Comparison of ENCODE assay signal across 8 mouse cellular contexts in genomic region chr4:65125341-65126332, GRCm38 (mm10). TPM values are rescaled to one million over a fixed set of nuclear protein-coding genes. Genes with fewer than 3 reads are reported as not detected.
DNase-seq lines count a peak whose midpoint lies in the region; ATAC-seq lines count a peak whose summit lies in the region.

No protein-coding gene starts in this region.

- H3K4me3 ChIP-seq in embryonic facial prominence, embryonic 11.5 days (ENCODE audit: low read depth, low read length) = peak overlapping the region; percentile 48
- peak overlapping the region; percentile 58 for H3K4me3 ChIP-seq in heart, embryonic 11.5 days (ENCODE audit: low read depth, low read length)
- H3K4me3 ChIP-seq in liver, embryonic 12.5 days = peak overlapping the region; percentile 49
- peak overlapping the region; percentile 63 for H3K4me3 ChIP-seq in neural tube, embryonic 11.5 days (ENCODE audit: low read depth, low read length)

- DNase-seq in ovary, postnatal 36 days (ENCODE audit: low spot score) = peak; percentile 30
- DNase-seq in ovary, adult 18-20 months (ENCODE audit: low spot score) = no peak
- peak; percentile 62 for DNase-seq in embryonic facial prominence, embryonic 11.5 days (ENCODE audit: low spot score)
- peak; percentile 28 to 30 for DNase-seq in kidney, adult 8-10 months
- peak; percentile 59 for DNase-seq in neural tube, embryonic 11.5 days (ENCODE audit: low spot score)
- DNase-seq in spleen, postnatal 4 days (ENCODE audit: low spot score in 2 of 2) = no peak

- H3K27me3 ChIP-seq in embryonic facial prominence, embryonic 11.5 days (ENCODE audit: control insufficient read depth, insufficient read depth, low read length) = peaks cover 5% of the 10 kb centered on the region
- H3K27me3 ChIP-seq in heart, embryonic 11.5 days (ENCODE audit: control insufficient read depth, insufficient read depth, low read length) = peaks cover 18% of the 10 kb centered on the region; the same call in 1 of the 2 replicates
- H3K27me3 ChIP-seq in liver, embryonic 12.5 days (replicated peaks) = peaks cover 52% of the 10 kb centered on the region
- peaks cover 7% of the 10 kb centered on the region for H3K27me3 ChIP-seq in neural tube, embryonic 11.5 days (ENCODE audit: control insufficient read depth, insufficient read depth, low read length)

- under 1% methylated on average over 30 of the region's 30 CpGs for WGBS in embryonic facial prominence, embryonic 11.5 days
- WGBS in heart, embryonic 11.5 days (ENCODE audit: insufficient replicate concordance) = under 1% methylated on average over 30 of the region's 30 CpGs
- 1% methylated on average over 30 of the region's 30 CpGs for WGBS in liver, embryonic 12.5 days (ENCODE audit: insufficient replicate concordance)
- WGBS in neural tube, embryonic 11.5 days = under 1% methylated on average over 30 of the region's 30 CpGs

- H3K9me3 ChIP-seq in embryonic facial prominence, embryonic 11.5 days (replicated peaks; ENCODE audit: control insufficient read depth, low read length) = no peaks in the 10 kb centered on the region
- no peaks in the 10 kb centered on the region for H3K9me3 ChIP-seq in heart, embryonic 11.5 days (replicated peaks; ENCODE audit: control insufficient read depth, low read length)
- H3K9me3 ChIP-seq in liver, embryonic 12.5 days (replicated peaks) = no peaks in the 10 kb centered on the region
- no peaks in the 10 kb centered on the region for H3K9me3 ChIP-seq in neural tube, embryonic 11.5 days (ENCODE audit: control insufficient read depth, low read length)

- 0 out of 2 replicates have a peak, but pooled peaks have one; percentile 53 for ATAC-seq in embryonic facial prominence, embryonic 11.5 days (replicated peaks; ENCODE audit: insufficient number of reproducible peaks, low FRiP score, low TSS enrichment, low read depth)
- 0 out of 2 replicates have a peak, but pooled peaks have one; percentile 4 for ATAC-seq in heart, embryonic 11.5 days (replicated peaks; ENCODE audit: insufficient number of reproducible peaks, low FRiP score, low TSS enrichment)
- ATAC-seq in liver, embryonic 12.5 days = 0 out of 2 replicates have a peak, but pooled peaks have one; percentile 44
- peak; percentile 8; the same call in 1 of the 2 replicates for ATAC-seq in neural tube, embryonic 11.5 days (ENCODE audit: insufficient read depth, low FRiP score, low TSS enrichment)

- peak overlapping the region; percentile 3 for H3K9ac ChIP-seq in embryonic facial prominence, embryonic 11.5 days (replicated peaks; ENCODE audit: low read length)
- peak overlapping the region; percentile 65 for H3K9ac ChIP-seq in heart, embryonic 11.5 days (ENCODE audit: low read depth, low read length)
- no peak overlapping the region for H3K9ac ChIP-seq in liver, embryonic 12.5 days
- H3K9ac ChIP-seq in neural tube, embryonic 11.5 days (ENCODE audit: low read length) = peak overlapping the region; percentile 23; the same call in 1 of the 2 replicates

- peak overlapping the region; percentile 95 for H3K4me2 ChIP-seq in embryonic facial prominence, embryonic 11.5 days (ENCODE audit: low read depth, low read length)
- peak overlapping the region; percentile 81 for H3K4me2 ChIP-seq in heart, embryonic 11.5 days
- H3K4me2 ChIP-seq in liver, embryonic 12.5 days = peak overlapping the region; percentile 67
- H3K4me2 ChIP-seq in neural tube, embryonic 11.5 days (ENCODE audit: low read depth) = peak overlapping the region; percentile 83

- no peaks in the 10 kb centered on the region; the same call in 1 of the 2 replicates for H3K4me1 ChIP-seq in embryonic facial prominence, embryonic 11.5 days (ENCODE audit: control insufficient read depth, insufficient read depth, low read length)
- no peaks in the 10 kb centered on the region for H3K4me1 ChIP-seq in heart, embryonic 11.5 days (ENCODE audit: control insufficient read depth, insufficient read depth, low read length)
- H3K4me1 ChIP-seq in liver, embryonic 12.5 days = 0 out of 2 replicates have a peak, but pooled peaks cover 4% of the 10 kb centered on the region
- H3K4me1 ChIP-seq in neural tube, embryonic 11.5 days (ENCODE audit: control insufficient read depth, insufficient read depth, low read length) = 0 out of 2 replicates have a peak, but pooled peaks cover 4% of the 10 kb centered on the region

- H3K36me3 ChIP-seq in embryonic facial prominence, embryonic 11.5 days (replicated peaks; ENCODE audit: control insufficient read depth, insufficient read depth, low read depth, low read length) = no peaks in the 10 kb centered on the region
- no peaks in the 10 kb centered on the region for H3K36me3 ChIP-seq in heart, embryonic 11.5 days (ENCODE audit: control insufficient read depth, insufficient read depth, low read length)
- H3K36me3 ChIP-seq in liver, embryonic 12.5 days = no peaks in the 10 kb centered on the region
- H3K36me3 ChIP-seq in neural tube, embryonic 11.5 days (ENCODE audit: control insufficient read depth, insufficient read depth, low read length) = no peaks in the 10 kb centered on the region

- H3K27ac ChIP-seq in embryonic facial prominence, embryonic 11.5 days (replicated peaks; ENCODE audit: low read depth, low read length) = no peak overlapping the region
- H3K27ac ChIP-seq in heart, embryonic 11.5 days (ENCODE audit: low read depth, low read length) = 0 out of 2 replicates have a peak overlapping the region, but pooled peaks have one; percentile 2
- no peak overlapping the region for H3K27ac ChIP-seq in liver, embryonic 12.5 days
- H3K27ac ChIP-seq in neural tube, embryonic 11.5 days (ENCODE audit: low read depth, low read length) = no peak overlapping the region

RNA-seq across cellular contexts. Expression of gene Pappa, which starts 1.7 kb away (rescaled TPM):
- polyA plus RNA-seq in embryonic facial prominence, embryonic 11.5 days (2014; fragmentation: Nextera tagmentation; extraction: Ambion mirVana) = 0.88 and 0.93 TPM in 2 replicates
- 1.2 and 1.3 TPM in 2 replicates for polyA plus RNA-seq in heart, embryonic 11.5 days (2014; fragmentation: Nextera tagmentation; extraction: Ambion mirVana)
- 0.11 and 0.15 TPM in 2 replicates for polyA plus RNA-seq in liver, embryonic 12.5 days (2016; fragmentation: Nextera tagmentation; extraction: Ambion mirVana)
- 0.65 and 0.78 TPM in 2 replicates for polyA plus RNA-seq in neural tube, embryonic 11.5 days (2014; fragmentation: Nextera tagmentation; extraction: Ambion mirVana)

Comparison
In these comparisons a context has a peak if more than half of its experiments do, and no peak if none do; other contexts are left out.
1. DNase-seq: peak in ovary, postnatal 36 days (single experiment), embryonic facial prominence, embryonic 11.5 days (single experiment), kidney, adult 8-10 months (2 of 2) and neural tube, embryonic 11.5 days (single experiment); none in ovary, adult 18-20 months (single experiment) and spleen, postnatal 4 days (0 of 2).
2. Peak in every context shown above with its lines, with median percentiles within 50 percentile points of each other: ATAC-seq, H3K4me2 ChIP-seq and H3K4me3 ChIP-seq.